Mouse (Mus musculus): ENCODE measurements around the gene Klhl41. TPM values are rescaled to one million over a fixed set of nuclear protein-coding genes. Genes with fewer than 3 reads are reported as not detected.
A peak's percentile ranks its signal among the peaks of the same experiment; 100 is the strongest.

Gene Klhl41
- polyA plus RNA-seq, 1 experiment from 2014 or later, result 1.2 TPM

- H3K27me3 ChIP-seq (ENCODE audit: control insufficient read depth, insufficient read depth, low read depth, low read length), result no peaks in the 10 kb centered on the region
- no peak overlapping the region for H3K9ac ChIP-seq (ENCODE audit: low read depth, low read length)
- no peak overlapping the region for H3K27ac ChIP-seq (ENCODE audit: low read length)
- H3K4me3 ChIP-seq (ENCODE audit: low read depth, low read length), result no peak overlapping the region
- no peak overlapping the region for H3K4me2 ChIP-seq (ENCODE audit: low read depth, low read length)
- 72% methylated on average over 11 of the region's 11 CpGs for WGBS (ENCODE audit: insufficient replicate concordance)
- H3K9me3 ChIP-seq (replicated peaks; ENCODE audit: control insufficient read depth, low read length), result no peaks in the 10 kb centered on the region
- H3K4me1 ChIP-seq (ENCODE audit: control insufficient read depth, low read depth, low read length), result peaks cover 3% of the 10 kb centered on the region; the same call in 1 of the 2 replicates
- no peak for ATAC-seq (ENCODE audit: low read depth)
- H3K36me3 ChIP-seq (ENCODE audit: control insufficient read depth, insufficient read depth), result no peaks in the 10 kb centered on the region
Measured at GRCm38 (mm10) chr2:69644968-69645617, 24.8 kb upstream of the Klhl41 start.

- WGBS (ENCODE audit: insufficient replicate concordance), result 4% methylated on average over 43 of the region's 43 CpGs
- ATAC-seq (ENCODE audit: low read depth), result peak; percentile 88
Measured at GRCm38 (mm10) chr2:69646726-69647490, 23.0 kb upstream of the Klhl41 start, which contains the start of gene Bbs5. Bbs5 (plus strand) TSS chr2:69647171.

GRCm38 (mm10) chr2:69649716-69650115 is 20.2 kb upstream of the Klhl41 start:
- no peak overlapping the region for H3K9ac ChIP-seq (ENCODE audit: low read depth, low read length)
- ATAC-seq (ENCODE audit: low read depth), result no peak
- H3K4me3 ChIP-seq (ENCODE audit: low read depth, low read length), result no peak overlapping the region
- no peaks in the 10 kb centered on the region for H3K9me3 ChIP-seq (replicated peaks; ENCODE audit: control insufficient read depth, low read length)
- H3K4me2 ChIP-seq (ENCODE audit: low read depth, low read length), result no peak overlapping the region
- peaks cover 3% of the 10 kb centered on the region; the same call in 1 of the 2 replicates for H3K4me1 ChIP-seq (ENCODE audit: control insufficient read depth, low read depth, low read length)
- H3K36me3 ChIP-seq (ENCODE audit: control insufficient read depth, insufficient read depth), result no peaks in the 10 kb centered on the region
- 71% methylated on average over 5 of the region's 5 CpGs for WGBS (ENCODE audit: insufficient replicate concordance)
- H3K27me3 ChIP-seq (ENCODE audit: control insufficient read depth, insufficient read depth, low read depth, low read length), result no peaks in the 10 kb centered on the region
- H3K27ac ChIP-seq (ENCODE audit: low read length), result no peak overlapping the region

More at GRCm38 (mm10) chr2:69646726-69647490, 23.0 kb upstream of the Klhl41 start, which contains the start of gene Bbs5:
- Histone ChIP-seq H3K4me2 (ENCODE audit: low read depth, low read length) (peak within 1 kb of the TSS; percentile 79), H3K4me3 (ENCODE audit: low read depth, low read length) (peak within 1 kb of the TSS; percentile 68), H3K9me3 (replicated peaks; ENCODE audit: control insufficient read depth, low read length) (no peaks in the 10 kb centered on the region), H3K36me3 (ENCODE audit: control insufficient read depth, insufficient read depth) (no peaks in the 10 kb centered on the region), H3K27me3 (ENCODE audit: control insufficient read depth, insufficient read depth, low read depth, low read length) (no peaks in the 10 kb centered on the region), H3K4me1 (ENCODE audit: control insufficient read depth, low read depth, low read length) (peaks cover 3% of the 10 kb centered on the region; the same call in 1 of the 2 replicates), H3K27ac (ENCODE audit: low read length) (no peak within 1 kb of the TSS), H3K9ac (ENCODE audit: low read depth, low read length) (peak within 1 kb of the TSS; percentile 61)

GRCm38 (mm10) chr2:69659326-69659725 is 10.6 kb upstream of the Klhl41 start:
- no peak for ATAC-seq (ENCODE audit: low read depth)
- WGBS (ENCODE audit: insufficient replicate concordance), result 76% methylated on average over 4 of the region's 4 CpGs

GRCm38 (mm10) chr2:69663827-69664476 is 6.0 kb upstream of the Klhl41 start:
- H3K4me3 ChIP-seq (ENCODE audit: low read depth, low read length), result no peak overlapping the region
- WGBS (ENCODE audit: insufficient replicate concordance), result 61% methylated on average over 13 of the region's 13 CpGs

More at GRCm38 (mm10) chr2:69659326-69659725, 10.6 kb upstream of the Klhl41 start:
- H3K27me3 ChIP-seq (ENCODE audit: control insufficient read depth, insufficient read depth, low read depth, low read length), result no peaks in the 10 kb centered on the region
- H3K9me3 ChIP-seq (replicated peaks; ENCODE audit: control insufficient read depth, low read length), result no peaks in the 10 kb centered on the region
- H3K4me3 ChIP-seq (ENCODE audit: low read depth, low read length), result no peak overlapping the region
- no peaks in the 10 kb centered on the region for H3K4me1 ChIP-seq (ENCODE audit: control insufficient read depth, low read depth, low read length)
- no peak overlapping the region for H3K27ac ChIP-seq (ENCODE audit: low read length)
- H3K9ac ChIP-seq (ENCODE audit: low read depth, low read length), result no peak overlapping the region
- no peaks in the 10 kb centered on the region for H3K36me3 ChIP-seq (ENCODE audit: control insufficient read depth, insufficient read depth)
- H3K4me2 ChIP-seq (ENCODE audit: low read depth, low read length), result no peak overlapping the region

GRCm38 (mm10) chr2:69667656-69668055 is 2.3 kb upstream of the Klhl41 start:
- H3K27me3 ChIP-seq (ENCODE audit: control insufficient read depth, insufficient read depth, low read depth, low read length), result no peaks in the 10 kb centered on the region
- ATAC-seq (ENCODE audit: low read depth), result no peak
- no peak overlapping the region for H3K27ac ChIP-seq (ENCODE audit: low read length)
- no peaks in the 10 kb centered on the region for H3K9me3 ChIP-seq (replicated peaks; ENCODE audit: control insufficient read depth, low read length)
- no peak overlapping the region for H3K9ac ChIP-seq (ENCODE audit: low read depth, low read length)
- no peaks in the 10 kb centered on the region for H3K36me3 ChIP-seq (ENCODE audit: control insufficient read depth, insufficient read depth)
- no peak overlapping the region for H3K4me2 ChIP-seq (ENCODE audit: low read depth, low read length)
- 75% methylated on average over 4 of the region's 4 CpGs for WGBS (ENCODE audit: insufficient replicate concordance)
- no peaks in the 10 kb centered on the region for H3K4me1 ChIP-seq (ENCODE audit: control insufficient read depth, low read depth, low read length)
- no peak overlapping the region for H3K4me3 ChIP-seq (ENCODE audit: low read depth, low read length)

More at GRCm38 (mm10) chr2:69663827-69664476, 6.0 kb upstream of the Klhl41 start:
- Histone ChIP-seq H3K4me2 (ENCODE audit: low read depth, low read length) (no peak overlapping the region), H3K27ac (ENCODE audit: low read length) (no peak overlapping the region), H3K9ac (ENCODE audit: low read depth, low read length) (no peak overlapping the region), H3K27me3 (ENCODE audit: control insufficient read depth, insufficient read depth, low read depth, low read length) (no peaks in the 10 kb centered on the region), H3K4me1 (ENCODE audit: control insufficient read depth, low read depth, low read length) (no peaks in the 10 kb centered on the region), H3K36me3 (ENCODE audit: control insufficient read depth, insufficient read depth) (no peaks in the 10 kb centered on the region), H3K9me3 (replicated peaks; ENCODE audit: control insufficient read depth, low read length) (no peaks in the 10 kb centered on the region)
- ATAC-seq (ENCODE audit: low read depth), result no peak

GRCm38 (mm10) chr2:69668414-69668813 is 1.5 kb upstream of the Klhl41 start:
- no peaks in the 10 kb centered on the region for H3K9me3 ChIP-seq (replicated peaks; ENCODE audit: control insufficient read depth, low read length)
- no peaks in the 10 kb centered on the region for H3K4me1 ChIP-seq (ENCODE audit: control insufficient read depth, low read depth, low read length)
- no peak overlapping the region for H3K4me2 ChIP-seq (ENCODE audit: low read depth, low read length)
- no peak overlapping the region for H3K27ac ChIP-seq (ENCODE audit: low read length)
- H3K36me3 ChIP-seq (ENCODE audit: control insufficient read depth, insufficient read depth), result no peaks in the 10 kb centered on the region
- no peak overlapping the region for H3K4me3 ChIP-seq (ENCODE audit: low read depth, low read length)
- 66% methylated on average over 6 of the region's 6 CpGs for WGBS (ENCODE audit: insufficient replicate concordance)
- no peak for ATAC-seq (ENCODE audit: low read depth)
- H3K9ac ChIP-seq (ENCODE audit: low read depth, low read length), result no peak overlapping the region
- no peaks in the 10 kb centered on the region for H3K27me3 ChIP-seq (ENCODE audit: control insufficient read depth, insufficient read depth, low read depth, low read length)

GRCm38 (mm10) chr2:69673723-69674122 is 3.8 kb downstream of the Klhl41 start:
- H3K36me3 ChIP-seq (ENCODE audit: control insufficient read depth, insufficient read depth), result no peaks in the 10 kb centered on the region
- no peaks in the 10 kb centered on the region for H3K9me3 ChIP-seq (replicated peaks; ENCODE audit: control insufficient read depth, low read length)
- WGBS (ENCODE audit: insufficient replicate concordance), result 59% methylated on average over 5 of the region's 5 CpGs
- no peaks in the 10 kb centered on the region for H3K4me1 ChIP-seq (ENCODE audit: control insufficient read depth, low read depth, low read length)
- no peaks in the 10 kb centered on the region for H3K27me3 ChIP-seq (ENCODE audit: control insufficient read depth, insufficient read depth, low read depth, low read length)
- H3K4me2 ChIP-seq (ENCODE audit: low read depth, low read length), result no peak overlapping the region
- no peak overlapping the region for H3K27ac ChIP-seq (ENCODE audit: low read length)
- H3K9ac ChIP-seq (ENCODE audit: low read depth, low read length), result no peak overlapping the region
- ATAC-seq (ENCODE audit: low read depth), result no peak
- H3K4me3 ChIP-seq (ENCODE audit: low read depth, low read length), result no peak overlapping the region
